Mouse (Mus musculus): ENCODE measurements around the gene Gm17693. TPM values are rescaled to one million over a fixed set of nuclear protein-coding genes. Genes with fewer than 3 reads are reported as not detected.
"Not testable (repeated sequence)": the region's sequence is repeated elsewhere in the genome, so short reads cannot be mapped to it uniquely, and the experiment has no call there.

Gene Gm17693
- not detected in 2 replicates for polyA plus RNA-seq (2016; fragmentation: Nextera tagmentation; extraction: Ambion mirVana)

- H3K27me3 ChIP-seq (replicated peaks); H3K27ac ChIP-seq; H3K9ac ChIP-seq; ATAC-seq; H3K9me3 ChIP-seq (replicated peaks); H3K4me1 ChIP-seq; H3K36me3 ChIP-seq; H3K4me2 ChIP-seq; H3K4me3 ChIP-seq: not testable (repeated sequence)
- no CpG with 5 or more reads among the region's 4 CpGs for WGBS (ENCODE audit: insufficient replicate concordance)
Observed at GRCm38 (mm10) chrX:125705144-125705543, at the start of gene Gm17693. Gm17693 (plus strand) TSS chrX:125705444.
